Mouse (Mus musculus) forebrain, embryonic 11.5 days (tissue): ENCODE measurements at regions not wholly inside any gene's neighbourhood (a gene's known extent, or its start where the extent isn't known, plus 50 kb on each side); places are given as distances from the start of the nearest gene placed in this dataset.

Experiments used
- ATAC-seq: fragments of 200-750 bp; cut with Nextera tagmentation; replicated peaks from 2 replicates; pipeline ENCODE4 v1.8.0; 2017; ENCODE audit warnings: moderate TSS enrichment; ENCODE audit not compliant: low FRiP score
- DNase-seq: peaks from one replicate; pipeline ENCODE4 v3.0.0-alpha.2; 2017; ENCODE audit warnings: low spot score
- H3K27ac ChIP-seq: fragments of 300-500 bp; sonication (generic); 2 replicates; pipeline ENCODE4 v1.5.1; 2014; ENCODE audit warnings: low read depth, low read length
- H3K27me3 ChIP-seq: fragments of 300-500 bp; sonication (generic); 2 replicates; pipeline ENCODE4 v1.6.1; 2014; ENCODE audit warnings: mild to moderate bottlenecking, low read length, mixed read lengths; ENCODE audit not compliant: control insufficient read depth, insufficient read depth
- H3K36me3 ChIP-seq: fragments of 300-500 bp; sonication (generic); 2 replicates; pipeline ENCODE4 v1.6.1; 2014; ENCODE audit warnings: mild to moderate bottlenecking, low read length, moderate library complexity, mixed read lengths; ENCODE audit not compliant: control insufficient read depth, insufficient read depth
- H3K4me1 ChIP-seq: fragments of 300-500 bp; sonication (generic); replicated peaks from 2 replicates; pipeline ENCODE4 v1.6.1; 2014; ENCODE audit warnings: low read length, mixed read lengths; ENCODE audit not compliant: control insufficient read depth, insufficient read depth
- H3K4me2 ChIP-seq: fragments of 300-500 bp; sonication (generic); 2 replicates; pipeline ENCODE4 v1.6.1; 2014; ENCODE audit warnings: low read depth, mild to moderate bottlenecking, low read length, moderate library complexity, mixed read lengths; ENCODE audit not compliant: severe bottlenecking
- H3K4me3 ChIP-seq: fragments of 300-500 bp; sonication (generic); 2 replicates; pipeline ENCODE4 v1.5.1; 2014; ENCODE audit warnings: low read depth, low read length
- H3K9ac ChIP-seq: fragments of 300-500 bp; sonication (generic); 2 replicates; pipeline ENCODE4 v1.6.1; 2014; ENCODE audit warnings: low read length
- H3K9me3 ChIP-seq: fragments of 300-500 bp; sonication (generic); 2 replicates; pipeline ENCODE4 v1.6.1; 2016; ENCODE audit warnings: low read length, mixed read lengths; ENCODE audit not compliant: control insufficient read depth
- WGBS: fragments of 180-500 bp; shearing (Covaris S2); extraction: QIAGEN DNeasy Blood & Tissue Kit; methylation state at CpG from one replicate; pipeline ENCODE4 v1.1.7; 2014; 5-methylcytosine and 5-hydroxymethylcytosine counted together

GRCm38 (mm10) chr10:98660747-98661146, 253.5 kb upstream of the Atp2b1 start:
- H3K9me3 ChIP-seq = no peaks in the 10 kb centered on the region
- no peak overlapping the region for H3K4me3 ChIP-seq
- WGBS = 25% methylated on average over 1 of the region's 1 CpGs

GRCm38 (mm10) chr10:98665936-98666505, 248.2 kb upstream of the Atp2b1 start:
- Histone ChIP-seq H3K9ac (no peak overlapping the region), H3K36me3 (no peaks in the 10 kb centered on the region), H3K9me3 (no peaks in the 10 kb centered on the region), H3K4me3 (no peak overlapping the region), H3K27ac (no peak overlapping the region), H3K27me3 (no peaks in the 10 kb centered on the region), H3K4me1 (no peaks in the 10 kb centered on the region), H3K4me2 (no peak overlapping the region)
- ATAC-seq = no peak
- DNase-seq = no peak
- WGBS = 89% methylated on average over 3 of the region's 3 CpGs

More at GRCm38 (mm10) chr10:98660747-98661146, 253.5 kb upstream of the Atp2b1 start:
- H3K27me3 ChIP-seq = no peaks in the 10 kb centered on the region
- ATAC-seq = no peak
- H3K9ac ChIP-seq = no peak overlapping the region
- H3K36me3 ChIP-seq = no peaks in the 10 kb centered on the region
- no peak overlapping the region for H3K27ac ChIP-seq
- DNase-seq = no peak
- H3K4me1 ChIP-seq = no peaks in the 10 kb centered on the region
- H3K4me2 ChIP-seq = no peak overlapping the region

- DNase-seq (no peak), ATAC-seq (no peak)
- no peak overlapping the region for H3K4me3 ChIP-seq
- H3K9ac ChIP-seq = no peak overlapping the region
- no peaks in the 10 kb centered on the region for H3K27me3 ChIP-seq
- H3K4me1 ChIP-seq = no peaks in the 10 kb centered on the region
- H3K4me2 ChIP-seq = no peak overlapping the region
- H3K36me3 ChIP-seq = no peaks in the 10 kb centered on the region
- 76% methylated on average over 1 of the region's 1 CpGs for WGBS
- no peak overlapping the region for H3K27ac ChIP-seq
- H3K9me3 ChIP-seq = no peaks in the 10 kb centered on the region
Observed at GRCm38 (mm10) chr10:98667728-98668127, 246.5 kb upstream of the Atp2b1 start.

GRCm38 (mm10) chr10:98674131-98674530, 240.1 kb upstream of the Atp2b1 start:
- ATAC-seq (no peak), DNase-seq (no peak)
- H3K4me1 ChIP-seq = no peaks in the 10 kb centered on the region
- H3K9me3 ChIP-seq = no peaks in the 10 kb centered on the region
- no peak overlapping the region for H3K9ac ChIP-seq
- no peak overlapping the region for H3K4me3 ChIP-seq
- H3K27me3 ChIP-seq = no peaks in the 10 kb centered on the region
- no peak overlapping the region for H3K4me2 ChIP-seq
- no peaks in the 10 kb centered on the region for H3K36me3 ChIP-seq
- no peak overlapping the region for H3K27ac ChIP-seq
- 89% methylated on average over 1 of the region's 1 CpGs for WGBS

- Histone ChIP-seq H3K4me3 (no peak overlapping the region), H3K4me2 (no peak overlapping the region), H3K4me1 (no peaks in the 10 kb centered on the region), H3K9me3 (no peaks in the 10 kb centered on the region), H3K36me3 (no peaks in the 10 kb centered on the region), H3K27me3 (no peaks in the 10 kb centered on the region), H3K27ac (no peak overlapping the region), H3K9ac (no peak overlapping the region)
- no peak for DNase-seq
- WGBS = 95% methylated on average over 2 of the region's 2 CpGs
- no peak for ATAC-seq
Observed at GRCm38 (mm10) chr10:98676907-98677306, 237.3 kb upstream of the Atp2b1 start.

GRCm38 (mm10) chr10:98678234-98678633, 236.0 kb upstream of the Atp2b1 start:
- Histone ChIP-seq H3K4me2 (no peak overlapping the region), H3K9ac (no peak overlapping the region), H3K27ac (no peak overlapping the region), H3K9me3 (no peaks in the 10 kb centered on the region), H3K36me3 (no peaks in the 10 kb centered on the region), H3K27me3 (no peaks in the 10 kb centered on the region), H3K4me1 (no peaks in the 10 kb centered on the region), H3K4me3 (no peak overlapping the region)
- ATAC-seq = no peak
- DNase-seq = no peak
- WGBS = 87% methylated on average over 4 of the region's 4 CpGs

GRCm38 (mm10) chr10:98682436-98682835, 231.8 kb upstream of the Atp2b1 start:
- Histone ChIP-seq H3K4me1 (no peaks in the 10 kb centered on the region), H3K27me3 (no peaks in the 10 kb centered on the region), H3K36me3 (no peaks in the 10 kb centered on the region), H3K4me3 (no peak overlapping the region), H3K9ac (no peak overlapping the region), H3K9me3 (no peaks in the 10 kb centered on the region), H3K4me2 (no peak overlapping the region), H3K27ac (no peak overlapping the region)
- WGBS = 91% methylated on average over 1 of the region's 1 CpGs
- no peak for DNase-seq
- ATAC-seq = no peak

GRCm38 (mm10) chr10:98684195-98684594, 230.0 kb upstream of the Atp2b1 start:
- Histone ChIP-seq H3K4me3 (no peak overlapping the region), H3K4me1 (no peaks in the 10 kb centered on the region), H3K9ac (no peak overlapping the region), H3K27ac (no peak overlapping the region), H3K27me3 (no peaks in the 10 kb centered on the region), H3K4me2 (no peak overlapping the region), H3K9me3 (no peaks in the 10 kb centered on the region), H3K36me3 (no peaks in the 10 kb centered on the region)
- 65% methylated on average over 12 of the region's 12 CpGs for WGBS
- DNase-seq (no peak), ATAC-seq (no peak)

- no peak for DNase-seq
- H3K4me2 ChIP-seq = no peak overlapping the region
Observed at GRCm38 (mm10) chr10:98684707-98685106, 229.5 kb upstream of the Atp2b1 start.

More at GRCm38 (mm10) chr10:98684707-98685106, 229.5 kb upstream of the Atp2b1 start:
- no peaks in the 10 kb centered on the region for H3K4me1 ChIP-seq
- H3K9ac ChIP-seq = no peak overlapping the region
- no peak overlapping the region for H3K4me3 ChIP-seq
- H3K9me3 ChIP-seq = no peaks in the 10 kb centered on the region
- H3K36me3 ChIP-seq = no peaks in the 10 kb centered on the region
- no peaks in the 10 kb centered on the region for H3K27me3 ChIP-seq
- WGBS = 83% methylated on average over 8 of the region's 8 CpGs
- no peak for ATAC-seq
- H3K27ac ChIP-seq = no peak overlapping the region
